Mouse (Mus musculus) midbrain, embryonic 11.5 days (tissue): Measurements from ENCODE around the gene B4galt2. TPM values are rescaled to one million over a fixed set of nuclear protein-coding genes. Genes with fewer than 3 reads are reported as not detected.

Experiments used
- ATAC-seq: fragments of 200-750 bp; cut with Nextera tagmentation; 2 replicates; pipeline ENCODE4 v1.8.0; 2017; ENCODE audit warnings: moderate TSS enrichment, moderate library complexity; ENCODE audit not compliant: low FRiP score
- DNase-seq: peaks from one replicate; pipeline ENCODE4 v3.0.0; 2015; ENCODE audit warnings: low spot score; ENCODE audit errors: missing footprints
- H3K27ac ChIP-seq: fragments of 300-500 bp; sonication (generic); 2 replicates; pipeline ENCODE4 v1.5.1; 2014; ENCODE audit warnings: low read depth, low read length
- H3K27me3 ChIP-seq: fragments of 300-500 bp; sonication (generic); 2 replicates; pipeline ENCODE4 v1.6.1; 2014; ENCODE audit warnings: mild to moderate bottlenecking, low read length, moderate library complexity, mixed read lengths; ENCODE audit not compliant: control insufficient read depth, insufficient read depth
- H3K36me3 ChIP-seq: fragments of 300-500 bp; sonication (generic); 2 replicates; pipeline ENCODE4 v1.6.1; 2014; ENCODE audit warnings: mild to moderate bottlenecking, low read length, moderate library complexity, mixed read lengths; ENCODE audit not compliant: control insufficient read depth, insufficient read depth
- H3K4me1 ChIP-seq: fragments of 300-500 bp; sonication (generic); 2 replicates; pipeline ENCODE4 v1.6.1; 2014; ENCODE audit warnings: low read length; ENCODE audit not compliant: control insufficient read depth, insufficient read depth
- H3K4me2 ChIP-seq: fragments of 300-500 bp; sonication (generic); 2 replicates; pipeline ENCODE4 v1.6.1; 2014; ENCODE audit warnings: mild to moderate bottlenecking, moderate library complexity
- H3K4me3 ChIP-seq: fragments of 300-500 bp; sonication (generic); 2 replicates; pipeline ENCODE4 v1.5.1; 2014; ENCODE audit warnings: low read depth, low read length
- H3K9ac ChIP-seq: fragments of 300-500 bp; sonication (generic); 2 replicates; pipeline ENCODE4 v1.6.1; 2014; ENCODE audit warnings: low read length
- H3K9me3 ChIP-seq: fragments of 300-500 bp; sonication (generic); 2 replicates; pipeline ENCODE4 v1.6.1; 2016; ENCODE audit warnings: low read length; ENCODE audit not compliant: control insufficient read depth
- WGBS: fragments of 180-500 bp; shearing (Covaris S2); extraction: QIAGEN DNeasy Blood & Tissue Kit; methylation state at CpG from one replicate; pipeline ENCODE4 v1.1.7; 2014; 5-methylcytosine and 5-hydroxymethylcytosine counted together
- polyA plus RNA-seq: library from polyadenylated mRNA; unstranded; fragments of >200 nt; fragmentation: Nextera tagmentation; extraction: Ambion mirVana; gene quantifications from 2 replicates; pipeline ENCODE4 v1.2.1, GENCODE M21; 2014

The B4galt2 gene
- polyA plus RNA-seq, 1 experiment from 2014 or later = 29.1 TPM

DNA sequence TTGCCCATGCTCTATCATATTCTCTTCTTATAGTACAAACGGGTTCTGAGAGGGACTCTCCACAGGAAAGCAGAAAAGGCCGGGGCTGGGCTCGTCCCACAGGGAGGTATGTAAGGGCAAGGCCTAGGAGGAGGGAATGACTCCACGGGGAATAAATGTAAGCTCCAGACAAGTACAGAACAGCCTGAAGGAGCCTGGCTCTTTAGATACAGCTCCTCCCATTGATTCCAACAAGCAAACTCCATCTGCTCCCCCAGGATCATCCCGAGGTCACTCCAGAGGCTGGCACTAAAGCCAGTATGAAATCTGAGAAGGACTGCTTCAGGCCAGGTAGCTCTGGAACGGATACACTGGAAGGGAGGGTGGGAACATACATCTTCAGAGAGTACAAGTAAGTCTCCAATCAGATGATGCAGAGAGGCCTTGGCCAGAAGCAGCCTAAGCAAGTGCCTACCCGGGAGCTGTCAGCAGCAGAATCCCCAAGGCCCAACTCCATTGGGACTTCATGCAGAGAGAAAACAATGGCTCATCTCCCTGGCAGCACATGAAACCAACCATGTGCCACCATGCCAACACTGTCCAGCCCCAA is 29.5 kb upstream of the B4galt2 start:
- H3K4me2 ChIP-seq = peak overlapping the region; percentile 98; the same call in 1 of the 2 replicates
- no peak overlapping the region for H3K4me3 ChIP-seq
- no peak for ATAC-seq
- no peak for DNase-seq
- peaks cover 5% of the 10 kb centered on the region for H3K36me3 ChIP-seq
- H3K27me3 ChIP-seq = no peaks in the 10 kb centered on the region
- no peak overlapping the region for H3K9ac ChIP-seq
- H3K27ac ChIP-seq = no peak overlapping the region
- WGBS = 76% methylated on average over 7 of the region's 7 CpGs
- H3K4me1 ChIP-seq = peaks cover 22% of the 10 kb centered on the region
- no peaks in the 10 kb centered on the region for H3K9me3 ChIP-seq

GRCm38 (mm10) chr4:117912131-117912561 is 28.9 kb upstream of the B4galt2 start:
- Histone ChIP-seq H3K27me3 (no peaks in the 10 kb centered on the region), H3K4me1 (peaks cover 22% of the 10 kb centered on the region), H3K9ac (no peak overlapping the region), H3K9me3 (no peaks in the 10 kb centered on the region), H3K36me3 (peaks cover 5% of the 10 kb centered on the region), H3K4me3 (no peak overlapping the region), H3K4me2 (no peak overlapping the region), H3K27ac (no peak overlapping the region)
- ATAC-seq (no peak), DNase-seq (no peak)
- WGBS = 94% methylated on average over 13 of the region's 13 CpGs

GRCm38 (mm10) chr4:117908834-117909453 is 25.7 kb upstream of the B4galt2 start:
- peaks cover 14% of the 10 kb centered on the region for H3K36me3 ChIP-seq

DNA sequence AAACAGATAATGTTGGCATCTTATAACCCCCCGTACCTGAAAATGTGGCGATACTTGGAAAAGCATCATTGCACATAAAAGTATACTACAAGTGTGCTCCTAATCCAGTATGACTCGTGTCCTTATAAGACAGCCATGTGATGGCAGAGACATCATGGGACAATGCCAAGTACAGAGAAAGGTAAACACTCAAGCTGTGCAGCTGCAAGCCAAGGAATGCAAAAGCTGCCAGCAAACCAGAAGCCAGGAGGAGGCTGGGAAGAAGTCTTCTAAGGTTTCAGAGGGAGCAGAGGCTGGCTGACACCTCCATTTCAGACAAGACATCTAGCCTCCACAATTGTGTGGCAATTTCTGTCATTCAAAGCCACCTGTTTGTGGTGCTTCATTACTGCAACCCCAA is 22.9 kb upstream of the B4galt2 start:
- H3K4me3 ChIP-seq = no peak overlapping the region
- H3K9ac ChIP-seq = no peak overlapping the region
- H3K9me3 ChIP-seq = no peaks in the 10 kb centered on the region
- H3K27me3 ChIP-seq = no peaks in the 10 kb centered on the region
- DNase-seq (no peak), ATAC-seq (no peak)
- peaks cover 5% of the 10 kb centered on the region; the same call in 1 of the 2 replicates for H3K4me1 ChIP-seq
- no peak overlapping the region for H3K27ac ChIP-seq
- H3K36me3 ChIP-seq = peaks cover 34% of the 10 kb centered on the region
- no peak overlapping the region for H3K4me2 ChIP-seq
- 91% methylated on average over 3 of the region's 3 CpGs for WGBS

More at GRCm38 (mm10) chr4:117908834-117909453, 25.7 kb upstream of the B4galt2 start:
- ATAC-seq = peak; percentile 68; the same call in 1 of the 2 replicates
- Histone ChIP-seq H3K4me1 (peaks cover 15% of the 10 kb centered on the region), H3K4me2 (no peak overlapping the region), H3K27me3 (no peaks in the 10 kb centered on the region), H3K4me3 (no peak overlapping the region), H3K9me3 (no peaks in the 10 kb centered on the region), H3K9ac (no peak overlapping the region), H3K27ac (no peak overlapping the region)
- DNase-seq = no peak
- 70% methylated on average over 8 of the region's 8 CpGs for whole genome bisulfite sequencing

DNA sequence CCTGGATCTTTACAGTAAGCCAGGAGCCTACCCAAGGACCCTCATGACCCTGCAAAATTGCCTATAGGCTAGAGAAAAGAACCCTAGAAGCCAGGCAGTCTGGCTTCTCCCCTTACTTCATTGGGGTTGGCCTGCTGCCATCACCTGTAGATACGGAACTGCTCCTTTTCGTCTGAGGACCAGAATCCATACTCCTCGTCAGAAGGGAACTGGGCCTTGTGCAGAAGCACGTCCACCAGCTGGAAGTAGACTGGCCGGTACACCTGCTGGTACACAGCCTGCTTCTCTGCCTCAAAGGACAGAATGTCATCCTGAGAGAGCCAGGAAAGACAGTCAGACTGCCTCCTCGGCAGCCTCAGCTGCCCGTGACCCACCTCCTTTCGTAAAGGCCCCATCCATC is 21.5 kb upstream of the B4galt2 start:
- H3K27ac ChIP-seq = no peak overlapping the region
- H3K27me3 ChIP-seq = no peaks in the 10 kb centered on the region
- no peaks in the 10 kb centered on the region for H3K9me3 ChIP-seq
- DNase-seq (no peak), ATAC-seq (no peak)
- no peak overlapping the region for H3K9ac ChIP-seq
- H3K4me1 ChIP-seq = peaks cover 5% of the 10 kb centered on the region; the same call in 1 of the 2 replicates
- H3K36me3 ChIP-seq = peaks cover 37% of the 10 kb centered on the region
- no peak overlapping the region for H3K4me3 ChIP-seq
- 90% methylated on average over 8 of the region's 8 CpGs for WGBS
- H3K4me2 ChIP-seq = no peak overlapping the region

GRCm38 (mm10) chr4:117904094-117904493 is 20.8 kb upstream of the B4galt2 start:
- ATAC-seq (no peak), DNase-seq (no peak)
- Histone ChIP-seq H3K27ac (no peak overlapping the region), H3K27me3 (no peaks in the 10 kb centered on the region), H3K4me3 (no peak overlapping the region), H3K9ac (no peak overlapping the region), H3K4me2 (no peak overlapping the region), H3K9me3 (no peaks in the 10 kb centered on the region), H3K36me3 (peaks cover 40% of the 10 kb centered on the region), H3K4me1 (peaks cover 2% of the 10 kb centered on the region; the same call in 1 of the 2 replicates)
- 89% methylated on average over 10 of the region's 10 CpGs for WGBS

DNA sequence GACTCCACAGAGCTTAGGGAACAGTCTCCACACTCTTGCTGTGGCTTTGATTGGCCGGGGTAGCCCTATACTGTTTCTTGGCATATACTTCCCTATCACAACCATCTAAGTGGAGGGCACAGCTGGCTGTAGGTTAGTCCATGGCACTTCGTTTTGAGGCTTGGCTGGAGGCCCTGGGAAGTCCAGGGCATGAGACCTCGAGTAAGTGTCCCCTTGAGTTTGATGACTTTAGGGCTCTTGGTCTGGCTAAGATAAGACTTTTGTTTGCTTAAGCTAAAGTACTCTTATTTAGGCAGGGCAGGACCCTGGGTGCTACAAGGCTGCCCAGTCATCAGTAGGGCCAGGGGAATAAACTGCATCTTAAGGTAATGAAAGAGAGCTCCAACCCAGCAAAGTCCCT is 14.8 kb upstream of the B4galt2 start:
- no peaks in the 10 kb centered on the region for H3K4me1 ChIP-seq
- no peak overlapping the region for H3K27ac ChIP-seq
- no peaks in the 10 kb centered on the region for H3K27me3 ChIP-seq
- no peaks in the 10 kb centered on the region for H3K9me3 ChIP-seq
- peaks cover 35% of the 10 kb centered on the region for H3K36me3 ChIP-seq
- H3K9ac ChIP-seq = no peak overlapping the region
- H3K4me3 ChIP-seq = no peak overlapping the region
- DNase-seq (no peak), ATAC-seq (no peak)
- H3K4me2 ChIP-seq = no peak overlapping the region
- WGBS = 91% methylated on average over 3 of the region's 3 CpGs

DNA sequence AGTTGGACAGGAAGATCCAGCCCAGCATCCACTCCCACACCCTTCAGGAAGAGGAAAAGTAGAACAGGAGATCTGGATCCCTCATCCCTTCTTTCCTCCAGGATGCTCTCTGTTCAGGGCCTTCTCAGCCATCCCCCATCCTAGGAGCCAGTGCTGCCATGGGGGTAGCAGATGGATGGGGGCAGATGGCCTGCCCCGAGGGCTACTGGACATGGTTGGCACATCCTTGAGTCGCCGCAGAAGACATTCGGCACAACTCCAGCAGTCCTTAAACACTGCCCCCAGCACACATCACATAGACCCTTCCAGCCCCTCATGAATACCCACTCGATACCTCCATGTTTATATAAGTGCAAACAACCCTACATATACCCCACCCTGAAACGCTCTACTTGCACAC is 12.7 kb upstream of the B4galt2 start:
- Histone ChIP-seq H3K9ac (no peak overlapping the region), H3K9me3 (no peaks in the 10 kb centered on the region), H3K36me3 (peaks cover 17% of the 10 kb centered on the region), H3K4me1 (peaks cover 6% of the 10 kb centered on the region), H3K27ac (no peak overlapping the region), H3K27me3 (no peaks in the 10 kb centered on the region), H3K4me3 (no peak overlapping the region), H3K4me2 (no peak overlapping the region)
- ATAC-seq (no peak), DNase-seq (no peak)
- 98% methylated on average over 6 of the region's 6 CpGs for WGBS

DNA sequence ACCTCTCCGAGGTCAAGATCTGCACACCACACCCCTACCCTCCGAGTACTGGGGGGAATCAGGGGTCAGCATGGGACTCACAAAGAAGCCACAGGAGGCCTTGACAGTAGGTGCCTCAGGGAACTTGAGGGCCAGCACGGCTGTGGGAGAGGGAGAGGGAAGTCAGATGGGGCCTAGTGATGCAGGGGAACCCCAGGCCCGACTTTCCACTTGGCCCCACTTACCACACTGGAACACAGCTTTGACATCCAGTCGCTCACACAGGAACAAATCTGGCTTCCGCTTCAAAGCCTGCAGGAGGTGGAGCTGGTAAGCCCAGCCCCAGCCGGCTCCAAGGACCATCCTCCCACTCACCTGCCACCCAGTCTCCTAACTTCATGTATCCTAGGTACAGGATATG is 12.1 kb upstream of the B4galt2 start:
- Histone ChIP-seq H3K9ac (no peak overlapping the region), H3K9me3 (no peaks in the 10 kb centered on the region), H3K27ac (no peak overlapping the region), H3K36me3 (peaks cover 17% of the 10 kb centered on the region), H3K4me3 (no peak overlapping the region), H3K4me1 (peaks cover 9% of the 10 kb centered on the region), H3K4me2 (no peak overlapping the region), H3K27me3 (no peaks in the 10 kb centered on the region)
- ATAC-seq (no peak), DNase-seq (no peak)
- 83% methylated on average over 7 of the region's 7 CpGs for WGBS
